Mouse (Mus musculus) v-Abl transformed pro-B cells (cell line): ENCODE measurements around the gene Mettl8.

Source experiments
- in situ Hi-C, 2 experiments: fragments of 400-800 bp; cut with MboI; formaldehyde crosslinking; loops; one replicate each; pipeline ENCODE4 v1.15.1; 2025; ENCODE audit not compliant: unreplicated experiment in 2 of 2

Mettl8 gene

GRCm38 (mm10) chr2:70995900-70996299 lies 59.5 kb downstream of the Mettl8 start:
- in situ Hi-C loops: no loop called here

DNA sequence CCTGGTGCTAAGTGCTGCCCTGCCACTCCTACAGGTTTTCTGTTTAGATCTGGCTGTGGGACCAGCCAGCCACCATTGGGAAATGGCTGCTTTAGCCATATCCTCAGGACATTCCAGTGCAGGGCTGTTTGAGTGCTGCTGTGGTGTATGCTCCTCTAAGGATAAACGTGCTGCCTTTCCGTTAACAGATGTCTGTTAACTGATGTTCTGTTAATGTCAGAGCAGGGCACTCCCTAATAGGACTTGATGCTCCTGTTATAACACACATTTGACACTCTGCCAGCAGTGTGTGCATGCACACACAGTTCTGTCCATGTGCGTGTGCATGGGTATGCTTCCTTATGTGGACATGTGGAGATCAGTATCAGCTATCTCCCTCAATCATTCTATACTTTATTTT lies 61.6 kb downstream of the Mettl8 start:
- in situ Hi-C loops: no loop called here

DNA sequence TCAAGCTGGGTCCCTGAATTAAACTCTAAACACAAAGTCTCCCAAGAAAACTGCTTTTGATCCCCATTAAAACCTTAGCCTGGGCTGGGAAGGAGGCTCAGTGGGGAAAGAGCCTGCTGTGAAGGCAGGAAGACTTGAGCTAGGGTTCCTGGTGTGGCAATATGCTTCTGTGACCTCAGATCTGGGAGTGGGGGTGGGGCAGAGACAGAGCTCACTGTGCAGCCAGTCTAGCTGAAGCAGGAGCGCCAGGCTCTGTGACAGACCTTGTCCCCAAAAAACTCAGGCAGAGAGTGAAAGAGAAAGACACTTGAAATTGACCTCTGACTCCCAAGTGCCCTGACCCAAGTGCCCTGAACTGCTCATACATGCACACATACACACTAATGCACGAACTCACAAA lies 62.7 kb downstream of the Mettl8 start:
- in situ Hi-C loops: no loop called here

GRCm38 (mm10) chr2:70990196-70990595 lies 65.2 kb downstream of the Mettl8 start:
- in situ Hi-C loops: no loop called here

DNA sequence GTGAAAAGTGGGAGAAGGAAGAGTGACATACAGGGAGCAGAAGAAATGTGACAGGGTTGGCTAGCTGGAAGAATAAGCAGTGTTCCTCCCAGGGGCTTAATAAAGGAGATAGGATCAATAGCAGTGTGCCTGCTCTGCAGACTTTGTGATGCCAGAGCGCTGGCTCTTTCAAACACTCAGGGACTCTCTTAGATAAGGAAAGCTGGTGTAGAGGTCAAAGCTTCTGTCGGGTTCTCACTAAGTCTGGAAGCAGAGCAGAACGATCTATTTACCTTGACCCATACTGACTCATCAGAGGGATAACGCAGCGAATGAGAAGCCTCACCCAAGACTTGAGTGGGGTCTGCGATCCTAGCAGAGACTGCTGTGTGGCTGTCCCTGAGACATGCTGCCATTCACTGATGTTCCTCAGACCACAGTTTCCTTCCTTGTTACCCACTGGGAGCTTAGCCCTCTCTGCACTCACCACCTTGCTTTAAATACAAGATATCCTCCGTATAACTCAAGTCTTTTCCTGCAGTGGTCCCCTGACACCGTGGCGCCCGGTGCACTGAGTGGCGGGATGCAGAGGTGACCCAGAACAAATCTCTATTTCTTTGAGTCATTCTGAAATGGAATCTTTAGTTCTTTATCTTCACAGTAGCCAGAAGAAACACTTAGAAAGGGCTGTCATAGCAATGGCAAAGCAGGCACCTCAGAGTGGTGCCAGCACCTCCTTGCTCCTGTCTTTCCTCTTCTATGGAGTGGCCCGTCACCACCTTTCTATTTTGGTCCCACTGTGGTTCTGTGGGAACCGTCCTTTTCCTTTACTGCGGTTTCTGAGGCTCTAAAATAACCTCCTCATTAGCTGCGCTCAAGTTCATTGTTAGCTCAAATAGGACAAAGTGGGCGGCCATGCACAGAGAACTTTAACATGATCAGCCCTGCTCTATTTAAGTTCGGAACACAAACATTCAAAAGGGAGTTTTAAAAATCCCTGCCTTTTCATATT lies 65.9 kb downstream of the Mettl8 start:
- in situ Hi-C loops: no loop called here

GRCm38 (mm10) chr2:70978271-70978670 lies 77.1 kb downstream of the Mettl8 start:
- in situ Hi-C loops: no loop called here

DNA sequence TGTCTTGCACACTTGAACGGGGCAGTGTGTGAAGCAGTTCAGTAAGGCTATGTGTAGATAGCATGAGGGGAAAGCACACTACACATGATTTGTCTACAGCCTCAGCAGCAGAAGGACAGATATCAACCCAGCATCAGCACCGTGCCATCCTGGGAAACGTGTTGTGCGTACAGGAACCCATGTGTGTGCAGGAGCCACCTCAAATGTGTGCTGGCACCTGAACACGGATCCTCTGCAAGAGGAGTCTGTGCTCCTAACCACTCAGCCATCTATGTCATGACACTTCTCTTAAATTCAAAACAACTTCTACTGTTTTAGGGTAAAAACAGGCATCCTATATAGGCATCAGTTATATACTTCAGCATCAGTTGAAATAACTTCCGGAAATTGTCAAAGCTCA lies 80.6 kb downstream of the Mettl8 start:
- in situ Hi-C loops: no loop called here

DNA sequence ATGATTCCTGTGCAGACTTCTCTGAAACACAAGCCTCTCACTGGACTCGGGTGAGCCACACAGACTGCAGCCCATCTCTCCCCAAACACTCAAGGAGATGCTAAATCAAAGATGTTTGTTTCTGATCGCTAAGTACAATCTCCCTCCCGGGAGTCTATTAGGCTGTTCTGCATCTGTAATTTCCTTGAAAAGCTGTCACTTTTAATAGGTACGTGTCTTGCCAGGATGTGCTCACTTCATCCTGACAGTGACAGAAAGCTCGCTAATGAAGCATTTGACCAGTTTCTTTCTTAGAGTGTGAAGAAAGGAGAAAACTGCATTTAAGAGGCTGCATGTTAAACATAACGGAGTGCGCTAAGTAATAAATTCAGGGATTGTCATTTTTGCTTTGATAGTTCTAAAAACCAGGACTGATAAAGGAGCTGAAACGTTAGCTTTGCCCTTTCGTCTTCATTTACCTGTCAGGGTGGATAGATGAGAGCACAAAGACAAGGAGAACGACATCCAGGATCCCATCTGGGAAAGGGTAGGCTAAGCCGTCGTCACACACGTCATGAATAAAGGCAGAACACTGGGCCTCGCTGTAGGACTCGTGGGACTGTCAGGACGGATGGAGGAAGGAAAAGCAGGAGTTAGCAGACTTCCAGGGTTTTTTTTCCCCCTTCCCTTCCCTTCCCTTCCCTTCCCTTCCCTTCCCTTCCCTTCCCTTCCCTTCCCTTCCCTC lies 82.4 kb downstream of the Mettl8 start:
- in situ Hi-C loops: no loop called here

- in situ Hi-C loops: no loop called here
Observed at GRCm38 (mm10) chr2:70970158-70970741, 85.1 kb downstream of the Mettl8 start.

DNA sequence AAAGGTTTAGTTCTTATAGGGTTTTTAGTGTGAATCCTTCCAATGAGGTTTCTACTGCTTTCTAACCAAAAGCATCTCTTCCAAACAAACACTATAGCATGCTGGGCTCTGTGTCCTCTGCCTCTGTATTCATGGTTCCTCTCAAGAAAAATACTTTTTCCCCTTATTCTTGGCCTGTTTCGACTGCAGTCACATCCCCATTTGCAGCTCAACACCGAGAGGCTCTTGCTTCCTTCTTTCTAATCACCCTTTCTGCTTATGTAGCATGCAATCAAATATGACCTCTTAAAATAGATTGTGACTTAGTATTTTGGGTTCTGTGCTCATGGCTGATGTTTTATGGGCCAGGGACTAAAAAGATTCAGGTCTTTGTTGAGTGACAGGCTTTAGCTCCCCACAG lies 87.1 kb downstream of the Mettl8 start:
- in situ Hi-C loops: loop anchor here in 1 of 2 experiments (5.0 to 10.0 kb wide), 2 partner anchors 59 to 134 kb away; no protein-coding TSS in a partner anchor

DNA sequence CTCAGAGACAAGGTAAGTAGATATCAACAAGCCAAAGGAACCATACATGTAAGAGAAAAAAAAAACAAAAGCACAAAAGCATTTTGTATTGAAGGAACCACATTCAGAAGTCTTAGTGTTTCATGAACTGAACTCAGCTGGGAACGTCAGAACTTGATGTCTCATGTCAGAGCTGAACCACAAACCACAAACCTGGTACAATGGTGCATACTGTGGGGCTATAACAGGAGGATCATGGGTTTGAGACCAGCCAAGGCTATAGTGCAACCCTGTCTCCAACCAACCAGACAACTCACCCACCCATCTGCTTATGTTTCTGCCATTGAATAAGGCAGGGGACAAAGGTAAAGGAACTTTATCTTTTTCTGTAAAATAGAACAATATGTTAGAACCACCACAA lies 88.2 kb downstream of the Mettl8 start:
- in situ Hi-C loops: loop anchor here in 1 of 2 experiments (5.0 to 10.0 kb wide), 2 partner anchors 60 to 132 kb away; no protein-coding TSS in a partner anchor

DNA sequence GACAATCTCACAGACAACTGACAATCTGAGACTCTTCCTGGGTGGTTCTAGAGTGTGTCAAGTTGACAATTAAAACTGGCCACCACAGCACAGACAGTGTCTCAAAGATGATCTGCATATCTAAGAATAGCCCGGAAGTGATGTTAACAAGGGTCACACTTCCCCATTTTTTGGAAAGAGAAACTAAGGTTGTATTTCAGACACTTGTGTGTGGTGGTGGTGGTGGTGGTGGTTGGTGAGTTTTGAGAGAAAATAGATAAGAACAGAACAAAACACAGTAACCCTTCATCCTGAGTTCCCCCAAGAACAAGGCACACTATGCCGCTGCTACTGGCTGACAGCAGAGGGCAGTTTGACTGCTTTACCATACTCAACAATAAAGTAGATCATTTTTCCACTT lies 90.6 kb downstream of the Mettl8 start:
- in situ Hi-C loops: loop anchor here in 1 of 2 experiments (5.0 to 10.0 kb wide), 2 partner anchors 62 to 130 kb away; no protein-coding TSS in a partner anchor

DNA sequence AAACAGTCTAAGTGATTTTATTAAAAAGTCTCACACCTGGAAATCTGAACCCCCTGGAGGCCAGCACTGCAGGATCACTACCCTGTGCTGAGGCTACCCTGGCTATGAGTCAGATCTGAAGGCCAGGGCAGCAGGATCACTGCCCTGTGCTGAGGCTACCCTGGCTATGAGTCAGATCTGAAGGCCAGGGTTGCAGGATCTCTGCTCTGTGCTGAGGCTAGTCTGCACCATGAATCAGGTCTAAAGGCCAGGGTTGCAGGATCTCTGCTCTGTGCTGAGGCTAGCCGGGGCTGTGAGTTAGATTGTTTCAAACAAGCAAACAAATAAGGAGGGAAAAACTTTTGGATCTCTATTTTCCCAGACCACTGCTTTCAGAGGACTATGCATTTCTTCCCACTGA lies 92.5 kb downstream of the Mettl8 start:
- in situ Hi-C loops: loop anchor here in 1 of 2 experiments (10.0 kb wide), 1 partner anchor 128 kb away; no protein-coding TSS in a partner anchor

DNA sequence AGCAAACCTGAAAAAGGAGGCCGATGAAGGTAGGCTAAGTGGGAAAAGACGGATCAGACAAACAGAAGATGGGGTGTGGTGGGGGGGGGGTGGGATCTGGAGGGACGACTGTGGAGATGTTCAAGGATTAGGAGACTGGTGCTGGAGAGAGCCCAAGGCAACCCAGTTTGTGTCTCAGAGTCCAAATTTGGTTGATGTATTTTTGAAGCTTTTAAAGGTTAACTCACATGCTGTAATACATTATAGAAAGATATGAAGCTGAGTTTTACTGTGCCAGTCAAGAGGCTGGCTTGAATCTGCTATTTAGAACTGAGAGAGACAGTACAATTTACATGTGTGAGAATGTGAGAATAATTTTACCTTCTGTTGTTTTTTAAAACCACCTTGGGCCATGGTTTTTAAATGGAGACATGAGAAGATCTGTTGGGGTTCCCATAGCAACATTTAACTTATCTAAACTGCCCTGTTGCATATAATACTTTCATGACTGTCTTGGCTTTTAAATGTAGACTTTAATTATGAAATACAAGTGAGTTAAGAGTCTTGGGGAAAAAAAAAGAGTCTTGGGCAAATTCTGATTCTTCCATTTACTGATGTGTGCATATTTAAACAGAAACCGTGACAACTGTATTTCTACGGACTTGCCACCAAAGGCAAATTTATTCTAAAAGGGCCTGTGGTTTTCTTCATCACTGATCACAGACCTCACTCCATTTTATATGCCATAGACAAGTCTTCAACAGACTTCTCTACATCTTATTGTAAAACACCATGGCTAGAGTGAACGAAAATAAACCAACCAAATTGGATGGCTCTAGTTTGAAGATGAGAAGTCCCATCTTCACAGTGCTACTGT lies 94.1 kb downstream of the Mettl8 start:
- in situ Hi-C loops: loop anchor here in 1 of 2 experiments (10.0 kb wide), 1 partner anchor 127 kb away; no protein-coding TSS in a partner anchor

GRCm38 (mm10) chr2:70960090-70960489 lies 95.3 kb downstream of the Mettl8 start:
- in situ Hi-C loops: loop anchor here in 1 of 2 experiments (10.0 kb wide), 1 partner anchor 125 kb away; no protein-coding TSS in a partner anchor

DNA sequence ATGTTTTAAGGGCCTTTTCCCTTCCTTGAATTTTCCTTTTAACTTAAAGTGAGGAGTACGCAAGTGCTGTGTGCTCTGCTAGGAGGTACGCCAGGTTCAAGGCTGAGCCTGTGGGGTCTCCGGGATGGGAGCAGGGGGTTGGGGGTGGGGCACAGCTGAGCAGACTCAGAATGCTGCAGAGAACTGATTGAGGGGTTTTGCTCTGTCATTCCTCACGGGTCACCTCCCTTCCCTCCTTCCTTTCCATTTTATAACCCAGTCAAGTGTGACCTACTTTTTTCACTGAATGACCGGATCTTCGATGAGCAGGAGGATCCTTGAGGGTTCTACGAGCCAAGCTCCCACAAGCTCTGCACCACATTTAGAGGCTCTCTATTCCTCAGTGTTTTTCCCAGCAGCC lies 96.0 kb downstream of the Mettl8 start:
- in situ Hi-C loops: no loop called here

- in situ Hi-C loops: no loop called here
Observed at GRCm38 (mm10) chr2:70958536-70958935, 96.8 kb downstream of the Mettl8 start.

DNA sequence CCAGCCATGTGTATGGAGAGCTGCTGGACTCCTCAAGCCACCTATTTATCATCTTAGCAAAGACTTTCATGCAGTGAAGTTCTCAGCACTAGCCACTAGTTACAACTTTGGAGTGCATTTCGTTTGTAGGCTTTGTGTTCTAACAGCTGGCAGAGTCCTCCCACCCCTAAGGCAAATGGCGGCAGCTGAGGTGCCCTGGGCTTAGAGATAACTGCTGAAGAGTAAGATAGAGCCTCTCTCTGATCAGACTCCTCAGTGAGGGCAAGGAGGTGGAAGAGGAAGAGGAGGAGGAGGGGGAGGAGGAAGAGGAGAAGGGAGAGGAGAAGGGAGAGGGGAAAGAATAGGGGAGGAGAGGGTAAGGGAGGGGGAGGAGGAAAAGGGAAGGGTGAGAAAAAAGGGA lies 101.8 kb downstream of the Mettl8 start:
- in situ Hi-C loops: no loop called here

DNA sequence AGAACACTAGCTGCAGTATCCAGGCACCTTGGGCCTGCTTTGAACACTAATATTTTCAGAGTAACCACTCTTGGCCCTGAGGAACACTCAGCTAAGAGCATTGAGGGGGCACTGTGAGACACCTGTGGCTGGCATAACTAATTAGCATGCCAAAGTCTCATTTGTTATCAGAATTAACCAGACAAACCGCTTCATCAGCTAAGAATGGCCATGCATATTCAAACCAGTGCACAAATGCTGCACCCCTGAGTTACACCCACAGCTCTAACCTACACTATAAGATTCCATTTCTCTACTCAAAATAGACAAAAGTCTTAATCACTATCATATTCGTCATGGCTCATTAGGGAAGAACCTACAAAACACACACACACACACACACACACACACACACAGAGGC lies 103.4 kb downstream of the Mettl8 start:
- in situ Hi-C loops: no loop called here
